Mouse (Mus musculus): ENCODE measurements around the gene Chac1.

DNA sequence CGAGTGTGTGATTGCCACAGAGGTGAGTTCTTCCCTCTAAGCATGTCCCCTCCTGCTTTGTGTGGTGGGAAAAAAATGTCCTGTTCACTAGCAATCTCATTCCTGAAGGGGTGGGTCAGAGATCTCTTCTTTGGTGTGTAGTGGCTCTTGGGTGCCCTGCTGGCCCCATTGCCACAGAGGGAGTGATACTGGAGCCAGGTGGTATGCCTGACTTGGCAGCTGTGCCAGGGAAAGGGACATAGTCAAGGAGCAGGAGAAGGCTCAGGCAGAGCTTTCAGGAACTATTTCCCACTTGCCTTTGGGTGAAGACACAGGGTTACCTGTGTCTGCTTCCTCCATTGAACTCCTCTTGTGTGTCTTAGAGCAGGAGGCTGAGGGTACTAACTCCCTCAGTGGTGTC is 16.9 kb upstream of the Chac1 start:
- TF ChIP-seq CTCF (IDR thresholded peaks at IDR 0.05; ENCODE audit: low read depth, low read length): no peak
- no peak for TF ChIP-seq GATA1 (IDR thresholded peaks at IDR 0.05; ENCODE audit: borderline replicate concordance, low read length)
- no peak for TF ChIP-seq TAL1 (conservative IDR thresholded peaks at IDR 0.05; ENCODE audit: low read depth, low read length)
